Mouse (Mus musculus) embryo, embryonic 10.5 days (tissue): ENCODE measurements around the gene Mfrp.
A peak's percentile ranks its signal among the peaks of the same experiment; 100 is the strongest.
"Not testable (repeated sequence)": the region's sequence is repeated elsewhere in the genome, so short reads cannot be mapped to it uniquely, and the experiment has no call there.

ENCODE experiments used
- DNase-seq: peaks from one replicate; pipeline ENCODE4 v3.0.0-alpha.2; 2015; ENCODE audit warnings: low spot score

Gene Mfrp

GRCm38 (mm10) chr9:44106182-44106581 lies 4.7 kb downstream of the Mfrp start:
- DNase-seq, result no peak

GRCm38 (mm10) chr9:44106596-44106995 lies 5.1 kb downstream of the Mfrp start:
- DNase-seq, result no peak

GRCm38 (mm10) chr9:44107110-44107509 lies 5.6 kb downstream of the Mfrp start, which contains the start of gene C1qtnf5:
TSS of gene C1qtnf5 (plus strand) at chr9:44107245.
- no peak for DNase-seq

GRCm38 (mm10) chr9:44107557-44108179 lies 6.1 kb downstream of the Mfrp start:
- DNase-seq, result peak; percentile 66

- no peak for DNase-seq
Observed at GRCm38 (mm10) chr9:44108269-44109055, 6.9 kb downstream of the Mfrp start.

GRCm38 (mm10) chr9:44109360-44110095 lies 8.0 kb downstream of the Mfrp start:
- peak; percentile 86 for DNase-seq

GRCm38 (mm10) chr9:44111909-44112308 lies 10.4 kb downstream of the Mfrp start:
- DNase-seq, result not testable (repeated sequence)

GRCm38 (mm10) chr9:44113105-44113789 lies 11.7 kb downstream of the Mfrp start, which contains the start of the genes Gm49380 and Rnf26:
TSS of gene Gm49380 (minus strand) at chr9:44113500.
TSS of gene Rnf26 (minus strand) at chr9:44113517.
- peak; percentile 99 for DNase-seq

- no peak for DNase-seq
Observed at GRCm38 (mm10) chr9:44114453-44114852, 12.9 kb downstream of the Mfrp start.

- no peak for DNase-seq
Observed at GRCm38 (mm10) chr9:44115599-44115998, 14.1 kb downstream of the Mfrp start.

- DNase-seq, result no peak
Observed at GRCm38 (mm10) chr9:44116182-44116581, 14.7 kb downstream of the Mfrp start.

GRCm38 (mm10) chr9:44119011-44119410 lies 17.5 kb downstream of the Mfrp start:
- DNase-seq, result no peak

- DNase-seq, result no peak
Observed at GRCm38 (mm10) chr9:44119948-44120465, 18.5 kb downstream of the Mfrp start.

- no peak for DNase-seq
Observed at GRCm38 (mm10) chr9:44124317-44124716, 22.8 kb downstream of the Mfrp start.

GRCm38 (mm10) chr9:44125026-44125425 lies 23.5 kb downstream of the Mfrp start:
- no peak for DNase-seq

- peak; percentile 96 for DNase-seq
Observed at GRCm38 (mm10) chr9:44125546-44126428, 24.3 kb downstream of the Mfrp start.

- DNase-seq, result no peak
Observed at GRCm38 (mm10) chr9:44126746-44127145, 25.2 kb downstream of the Mfrp start.

GRCm38 (mm10) chr9:44127351-44127801 lies 25.8 kb downstream of the Mfrp start:
- no peak for DNase-seq

- no peak for DNase-seq
Observed at GRCm38 (mm10) chr9:44129633-44130032, 28.1 kb downstream of the Mfrp start.

GRCm38 (mm10) chr9:44130034-44130433 lies 28.5 kb downstream of the Mfrp start:
- peak; percentile 86 for DNase-seq
